Mouse (Mus musculus) urinary bladder, adult 18-20 months (tissue): Measurements from ENCODE around the gene Usp39.

ENCODE experiments used
- DNase-seq, 2 experiments: peaks; one replicate each; pipeline ENCODE4 v3.0.0; 2022; ENCODE audit warnings: low spot score in 2 of 2, mixed read lengths in 2 of 2

Usp39 gene

DNA sequence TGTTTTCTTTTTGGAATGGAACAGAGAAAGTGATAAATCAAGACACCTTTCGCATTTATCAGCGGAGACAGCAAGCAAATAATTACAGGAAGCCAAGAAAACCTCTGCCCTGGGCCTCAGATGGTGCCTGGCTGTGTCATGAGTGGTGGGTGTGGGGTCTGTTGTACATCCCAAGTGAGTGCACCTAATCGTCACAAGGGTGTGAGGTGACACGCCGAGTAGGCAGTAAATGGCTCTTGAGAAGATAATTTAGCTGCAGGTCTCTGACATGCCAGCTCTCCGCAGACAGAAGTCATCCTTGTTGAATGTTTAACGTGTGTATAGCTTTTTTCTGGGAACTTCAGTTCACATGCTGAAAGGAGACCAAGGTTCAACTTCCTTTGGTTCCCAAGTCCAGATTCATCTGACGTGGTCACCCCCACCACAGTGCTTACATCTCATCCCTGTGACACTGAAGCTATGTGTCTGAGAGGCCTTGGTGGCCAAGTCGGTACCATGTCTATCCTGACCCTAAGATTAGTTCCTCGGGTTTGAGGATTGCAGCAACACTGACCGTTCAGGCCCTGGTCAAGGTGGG is 42.5 kb downstream of the Usp39 start:
- no peak for DNase-seq

DNA sequence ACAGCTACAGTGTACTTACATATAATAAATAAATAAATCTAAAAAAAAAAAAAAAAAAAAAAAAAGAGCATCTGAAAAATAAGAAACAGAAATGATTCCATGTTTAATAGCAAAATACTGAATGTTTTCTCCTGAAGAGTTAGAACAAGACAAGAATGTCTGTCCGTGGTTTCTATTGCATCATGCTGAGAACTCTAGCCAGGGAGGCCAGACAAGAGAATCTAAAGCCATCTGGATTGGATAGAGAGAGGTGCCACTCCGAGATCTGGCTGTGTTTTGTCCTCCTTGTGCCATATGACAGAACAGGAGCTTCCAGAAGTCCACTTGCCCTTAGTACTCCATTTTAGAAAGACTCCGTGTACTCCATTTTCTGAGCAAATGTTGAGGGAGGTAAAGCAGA is 47.2 kb downstream of the Usp39 start:
- DNase-seq = no peak

DNA sequence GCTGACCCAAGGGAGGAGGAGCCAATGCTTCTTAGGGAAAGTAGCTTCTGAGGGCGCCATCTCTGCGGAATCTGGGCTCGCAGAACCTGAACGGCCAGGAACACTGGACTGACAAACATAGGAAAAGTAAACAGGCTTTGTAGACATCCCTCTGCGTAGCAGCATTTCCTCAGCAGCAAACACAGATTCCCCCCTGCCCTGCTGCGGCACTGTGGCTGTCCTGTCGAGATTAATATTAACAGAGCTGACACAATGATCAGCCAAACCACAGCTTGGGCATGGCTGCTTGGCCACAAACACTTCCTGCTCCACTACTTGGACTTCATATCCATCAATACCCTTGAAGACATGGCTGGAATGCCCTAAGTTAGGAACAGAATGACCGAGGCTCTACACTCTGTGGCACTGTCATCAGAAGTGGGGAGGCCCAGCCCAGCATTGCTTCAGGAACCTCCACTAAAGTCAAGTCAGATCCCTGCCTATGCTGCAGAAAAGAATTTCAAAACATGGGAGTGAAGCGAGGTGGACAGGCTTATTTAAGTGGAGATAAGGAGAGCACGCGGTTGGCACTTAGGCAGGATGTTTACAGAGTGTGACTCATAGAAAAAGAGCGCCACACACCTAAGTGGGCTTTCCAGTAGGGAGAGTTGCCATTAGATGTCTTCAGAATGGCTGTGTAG is 51.9 kb downstream of the Usp39 start:
- peak; percentile 39 to 63 for DNase-seq

- no peak for DNase-seq
Measured at GRCm38 (mm10) chr6:72289484-72289883, 55.5 kb downstream of the Usp39 start.

GRCm38 (mm10) chr6:72283914-72284313 is 61.1 kb downstream of the Usp39 start:
- no peak for DNase-seq

GRCm38 (mm10) chr6:72280410-72280998 is 64.5 kb downstream of the Usp39 start:
- DNase-seq = no peak

DNA sequence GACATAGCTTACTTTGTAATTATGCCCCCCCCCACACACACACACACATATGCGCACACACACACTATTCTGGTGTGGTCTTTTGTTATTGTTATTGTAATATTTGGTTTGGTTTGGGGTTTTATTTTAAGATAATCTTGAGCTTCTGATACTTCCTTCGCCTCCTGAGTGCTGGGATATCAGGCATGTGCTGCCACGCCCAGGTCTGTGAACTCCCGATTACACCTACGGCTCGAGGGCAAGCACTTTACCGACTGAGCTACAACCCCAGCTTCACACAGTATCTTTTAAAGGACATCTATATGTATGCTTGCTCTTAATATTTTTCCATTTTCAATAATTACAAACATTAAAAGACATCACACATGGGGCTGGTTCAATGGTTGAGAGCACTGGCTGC is 65.5 kb downstream of the Usp39 start:
- no peak for DNase-seq

GRCm38 (mm10) chr6:72278835-72279234 is 66.1 kb downstream of the Usp39 start:
- no peak for DNase-seq

- no peak for DNase-seq
Measured at GRCm38 (mm10) chr6:72277508-72278166, 67.3 kb downstream of the Usp39 start.

DNA sequence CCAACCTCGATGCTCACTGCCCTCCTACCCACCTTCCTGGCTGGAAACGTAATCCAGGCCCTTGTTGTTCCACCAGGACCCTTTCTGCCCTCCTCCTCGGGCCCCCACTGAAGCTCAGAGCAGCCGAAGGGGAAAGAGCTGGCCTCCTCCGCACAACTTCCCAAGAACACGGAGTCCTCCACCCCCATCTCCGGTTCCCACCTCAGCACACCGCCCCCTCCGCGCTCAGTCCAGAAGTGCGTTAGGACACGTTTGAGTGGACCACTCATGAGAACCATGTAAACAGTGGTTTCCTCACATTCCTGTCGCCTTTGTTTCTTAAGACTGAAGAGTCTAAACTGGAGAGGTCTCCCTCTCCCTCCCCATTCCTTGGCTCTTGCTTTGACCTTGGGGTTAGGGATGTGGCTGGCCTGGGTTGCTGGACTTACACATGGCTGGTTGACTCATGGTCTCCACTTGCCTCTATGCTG is 68.0 kb downstream of the Usp39 start:
- DNase-seq = no peak

DNA sequence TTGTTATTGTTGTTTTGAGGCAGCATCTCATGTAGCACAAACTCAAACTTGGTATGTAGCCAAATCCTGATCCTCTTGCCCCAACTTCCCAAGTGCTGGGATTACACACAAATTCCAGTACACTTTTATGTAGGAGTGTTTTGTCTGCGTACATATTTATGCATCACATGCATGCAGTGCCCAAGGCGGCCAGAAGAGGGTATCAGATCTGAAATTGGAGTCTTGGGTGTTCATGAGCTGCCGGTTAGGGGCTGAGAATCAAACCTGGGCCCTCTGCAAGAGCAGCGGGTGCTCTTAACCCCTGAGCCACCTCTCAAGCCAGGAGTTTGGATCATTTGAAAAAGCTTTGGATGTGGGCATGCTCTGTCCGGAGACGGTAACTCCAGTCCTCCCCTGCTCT is 68.8 kb downstream of the Usp39 start:
- no peak for DNase-seq

GRCm38 (mm10) chr6:72275527-72275926 is 69.5 kb downstream of the Usp39 start:
- no peak for DNase-seq

DNA sequence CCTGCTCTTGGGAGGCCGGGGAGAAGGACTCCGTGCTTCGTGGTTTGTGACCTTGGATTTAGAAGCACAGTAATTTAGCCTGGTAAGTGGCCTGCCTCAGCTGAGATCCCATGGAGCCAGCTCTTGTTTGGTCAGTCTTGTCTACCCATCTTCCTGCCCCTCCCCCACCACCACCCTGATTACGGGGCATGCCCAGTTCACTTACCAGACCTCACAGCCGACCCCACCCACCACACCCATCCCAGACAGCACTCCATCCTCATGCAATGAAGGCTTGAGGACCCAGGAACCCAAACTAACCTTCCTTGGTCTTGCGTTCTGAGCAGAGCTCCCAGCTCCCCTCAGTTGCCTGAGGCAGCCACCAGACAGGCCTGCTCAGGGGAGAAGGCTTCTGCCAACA is 71.8 kb downstream of the Usp39 start:
- DNase-seq = no peak

- peak; percentile 42 to 45 for DNase-seq
Measured at GRCm38 (mm10) chr6:72272161-72272696, 72.8 kb downstream of the Usp39 start.

GRCm38 (mm10) chr6:72270952-72271519 is 73.9 kb downstream of the Usp39 start:
- DNase-seq = no peak

DNA sequence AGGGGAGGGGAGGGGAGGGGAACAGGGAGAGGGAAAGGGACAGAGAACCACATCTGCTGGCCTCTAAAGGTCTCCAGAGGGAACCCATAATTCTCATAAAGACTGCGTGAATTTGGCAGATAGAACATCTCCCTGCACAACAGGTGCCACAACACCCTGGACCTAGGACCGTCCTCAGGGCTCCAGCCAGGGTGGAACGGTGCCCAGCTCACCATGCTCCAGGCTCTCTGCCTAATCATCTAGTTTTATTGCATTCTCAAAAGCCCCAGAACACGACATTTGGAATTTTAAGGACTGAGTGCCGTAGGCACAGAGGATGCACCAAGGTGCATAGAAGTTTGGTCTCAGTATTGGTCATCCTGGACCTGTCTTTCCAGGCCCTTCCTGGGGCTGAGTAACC is 74.7 kb downstream of the Usp39 start:
- DNase-seq = no peak
